Mouse (Mus musculus): ENCODE results near the gene Bend4. TPM values are rescaled to one million over a fixed set of nuclear protein-coding genes. Genes with fewer than 3 reads are reported as not detected.
A peak's percentile ranks its signal among the peaks of the same experiment; 100 is the strongest.

Gene Bend4
- polyA plus RNA-seq (2016; fragmentation: Nextera tagmentation; extraction: Ambion mirVana) = 10.5 and 12.2 TPM in 2 replicates

DNA sequence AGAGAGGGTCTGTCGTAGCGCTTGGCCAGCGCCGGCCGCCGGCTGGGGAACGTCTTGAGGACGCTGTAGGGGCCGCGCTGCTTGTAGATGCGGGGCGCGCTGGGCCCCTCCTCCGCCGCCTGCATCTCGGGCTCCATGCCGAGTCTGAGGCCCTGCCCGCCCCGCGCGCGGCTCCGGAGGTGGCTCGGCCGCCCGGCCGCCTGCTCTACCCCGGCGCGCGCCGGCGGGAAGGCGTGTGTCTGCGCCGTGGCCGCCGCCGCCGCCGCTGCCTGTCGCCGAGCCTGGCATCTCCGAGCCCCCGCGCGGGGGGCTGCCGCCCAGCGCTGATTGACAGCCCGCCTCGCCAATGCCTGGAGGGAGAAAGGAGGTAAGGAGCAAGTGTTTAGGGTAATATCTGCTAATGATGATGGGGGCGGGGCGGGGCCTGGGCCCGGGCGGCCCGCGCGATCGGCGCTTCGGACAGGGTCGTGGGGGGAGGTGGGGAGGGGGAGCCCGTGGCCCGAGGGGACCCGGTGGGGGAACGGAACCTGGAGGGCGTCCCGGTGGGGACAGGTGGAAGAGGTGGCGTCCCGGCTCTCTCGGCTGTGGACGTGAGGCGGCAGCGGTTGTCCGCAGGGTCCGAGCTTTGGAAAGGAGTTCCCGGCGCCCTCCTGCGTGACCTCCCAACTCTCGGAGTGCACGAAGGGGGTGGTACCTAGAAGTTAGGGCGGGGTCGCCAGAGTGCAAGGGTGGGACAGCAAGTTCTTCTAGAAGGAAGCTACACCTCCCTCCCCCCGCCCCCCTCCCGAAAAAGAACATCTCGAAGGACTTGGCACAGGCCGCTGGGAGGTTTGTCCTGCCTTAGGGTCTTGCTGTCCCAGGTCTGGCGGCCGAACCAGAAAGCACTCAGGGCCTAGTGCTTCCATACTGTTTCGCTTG, at the start of gene Bend4:
TSS of gene Bend4 (minus strand) at position 868 of the 918 bp plus-strand sequence.
- peaks cover 26% of the 10 kb centered on the region for H3K4me1 ChIP-seq
- DNase-seq (ENCODE audit: low spot score) = peak; percentile 93
- H3K36me3 ChIP-seq (replicated peaks) = no peaks in the 10 kb centered on the region
- peak within 1 kb of the TSS; percentile 76 for H3K4me3 ChIP-seq
- peak within 1 kb of the TSS; percentile 86 for H3K27ac ChIP-seq (replicated peaks)
- peaks cover 29% of the 10 kb centered on the region for H3K27me3 ChIP-seq (replicated peaks; ENCODE audit: low read depth, poor library complexity, severe bottlenecking)
- H3K9me3 ChIP-seq = no peaks in the 10 kb centered on the region
- under 1% methylated on average over 90 of the region's 90 CpGs for WGBS

DNA sequence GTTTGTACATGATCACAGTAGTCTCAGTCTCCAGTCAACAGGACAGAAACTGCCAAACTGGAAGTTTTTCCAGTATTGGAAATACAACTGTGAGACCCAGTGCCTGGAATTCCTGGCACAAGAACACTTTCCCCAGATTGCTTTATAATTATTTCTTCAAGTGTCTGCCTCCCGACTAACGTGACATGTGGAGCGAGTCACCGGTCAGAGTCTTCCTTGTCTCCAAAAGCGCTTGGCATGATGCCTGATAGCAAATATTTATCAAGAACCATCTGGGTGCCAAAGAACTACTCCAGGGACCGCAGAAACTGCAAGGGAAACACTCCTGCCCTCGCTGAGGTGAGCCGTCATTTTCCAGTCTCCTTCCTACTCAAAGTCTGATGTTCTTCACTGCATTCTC, 45.6 kb upstream of the Bend4 start:
- 83% methylated on average over 8 of the region's 8 CpGs for WGBS
- Histone ChIP-seq H3K9me3 (no peaks in the 10 kb centered on the region), H3K4me1 (no peaks in the 10 kb centered on the region), H3K27ac (replicated peaks) (no peak overlapping the region), H3K4me3 (no peak overlapping the region), H3K36me3 (replicated peaks) (no peaks in the 10 kb centered on the region), H3K27me3 (replicated peaks; ENCODE audit: low read depth, poor library complexity, severe bottlenecking) (no peaks in the 10 kb centered on the region)
- DNase-seq (ENCODE audit: low spot score) = no peak

DNA sequence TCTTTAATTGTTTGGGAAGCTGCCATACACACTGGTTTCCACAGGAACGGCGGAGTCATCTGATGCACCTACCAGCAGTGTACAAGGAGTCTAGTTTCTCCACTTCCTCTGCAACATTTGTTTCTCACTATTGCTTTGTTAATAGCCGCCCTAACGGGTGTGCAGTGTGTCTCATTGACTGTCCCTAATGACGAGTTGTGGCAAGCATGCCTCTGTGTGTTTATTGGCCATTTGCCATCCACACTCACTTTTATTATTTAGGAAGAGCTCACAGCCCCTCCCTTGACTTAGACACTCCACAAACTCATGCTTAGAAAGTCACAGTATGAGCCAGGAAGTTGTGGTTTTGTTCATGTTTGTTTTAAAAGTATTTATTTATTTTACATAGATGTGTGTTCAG, 45.0 kb upstream of the Bend4 start:
- 81% methylated on average over 5 of the region's 5 CpGs for WGBS
- Histone ChIP-seq H3K4me1 (no peaks in the 10 kb centered on the region), H3K4me3 (no peak overlapping the region), H3K27ac (replicated peaks) (no peak overlapping the region), H3K9me3 (no peaks in the 10 kb centered on the region), H3K27me3 (replicated peaks; ENCODE audit: low read depth, poor library complexity, severe bottlenecking) (no peaks in the 10 kb centered on the region), H3K36me3 (replicated peaks) (no peaks in the 10 kb centered on the region)
- DNase-seq (ENCODE audit: low spot score) = no peak

DNA sequence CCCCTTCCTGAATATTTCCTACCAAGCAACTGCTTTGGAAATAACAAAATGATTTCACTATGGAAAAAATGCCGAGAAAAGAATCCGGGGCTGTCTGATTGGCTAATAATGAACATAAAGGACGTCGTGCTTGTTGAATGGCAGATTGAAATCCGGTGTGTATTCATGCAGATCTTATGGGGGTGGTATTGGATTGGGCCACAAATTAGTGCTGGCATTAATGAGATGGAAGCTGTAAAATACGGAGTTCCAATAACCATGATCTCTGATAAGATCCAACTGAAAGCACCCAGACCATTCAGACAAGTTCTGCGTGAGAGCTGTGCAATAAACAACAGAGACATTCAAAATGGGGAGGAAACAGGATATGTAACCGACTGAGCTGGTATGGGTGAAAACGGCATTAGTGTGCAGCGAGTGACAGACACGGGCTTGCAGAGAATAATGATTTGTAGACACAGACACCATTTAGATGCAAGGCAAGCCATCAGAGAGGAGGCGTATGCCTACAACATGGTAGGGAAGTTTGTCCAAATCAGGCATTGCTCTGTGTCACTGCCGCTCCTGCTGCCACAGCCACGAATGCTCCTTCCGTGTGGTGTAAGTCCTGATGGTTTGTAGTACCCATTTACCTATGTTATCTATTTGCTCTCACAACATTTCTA, 38.9 kb upstream of the Bend4 start:
- 86% methylated on average over 15 of the region's 15 CpGs for WGBS
- Histone ChIP-seq H3K27me3 (replicated peaks; ENCODE audit: low read depth, poor library complexity, severe bottlenecking) (no peaks in the 10 kb centered on the region), H3K4me3 (no peak overlapping the region), H3K9me3 (no peaks in the 10 kb centered on the region), H3K27ac (replicated peaks) (no peak overlapping the region), H3K4me1 (no peaks in the 10 kb centered on the region), H3K36me3 (replicated peaks) (no peaks in the 10 kb centered on the region)
- DNase-seq (ENCODE audit: low spot score) = no peak

DNA sequence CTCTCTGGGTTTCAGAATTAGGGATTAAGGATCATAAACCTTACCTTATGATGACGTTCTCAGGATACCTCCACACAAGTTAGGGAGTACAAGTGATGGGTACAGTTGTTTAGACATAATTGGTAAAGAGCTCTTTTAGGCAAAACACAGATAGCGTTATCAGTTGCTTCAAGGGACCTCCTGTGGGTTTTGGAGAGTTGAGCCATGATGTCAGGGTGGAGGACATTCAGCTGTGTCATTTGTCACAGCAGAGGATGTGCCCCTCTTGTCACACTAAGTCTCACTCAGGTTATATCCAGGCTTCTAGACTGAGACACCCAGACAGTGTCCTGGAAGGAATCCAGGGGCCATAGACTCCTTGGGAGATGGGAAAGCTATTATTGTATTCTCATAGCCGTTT, 36.8 kb upstream of the Bend4 start:
- H3K36me3 ChIP-seq (replicated peaks) = no peaks in the 10 kb centered on the region

DNA sequence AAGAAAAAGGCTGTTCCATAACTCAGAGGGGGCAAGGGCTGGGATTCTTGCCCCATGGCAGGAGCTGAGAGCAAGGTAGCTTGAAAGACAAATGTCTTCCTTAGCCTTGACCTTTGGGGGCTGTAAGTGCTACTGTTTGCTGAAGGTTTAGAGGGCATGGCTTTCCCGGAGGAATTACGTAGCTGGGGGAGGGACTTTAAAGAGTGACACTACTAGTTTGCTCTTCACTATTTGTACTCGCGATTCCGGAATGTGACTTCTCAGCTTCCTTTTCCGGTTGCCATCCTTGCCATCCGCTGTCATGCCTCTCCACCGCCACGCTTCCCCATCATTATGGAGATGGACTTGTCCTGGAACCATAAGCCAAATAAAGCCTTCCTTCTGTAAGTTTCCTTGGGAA, 35.5 kb upstream of the Bend4 start:
- Histone ChIP-seq H3K4me3 (no peak overlapping the region), H3K27ac (replicated peaks) (no peak overlapping the region), H3K4me1 (no peaks in the 10 kb centered on the region), H3K9me3 (no peaks in the 10 kb centered on the region), H3K36me3 (replicated peaks) (no peaks in the 10 kb centered on the region), H3K27me3 (replicated peaks; ENCODE audit: low read depth, poor library complexity, severe bottlenecking) (no peaks in the 10 kb centered on the region)
- WGBS = 94% methylated on average over 9 of the region's 9 CpGs
- no peak for DNase-seq (ENCODE audit: low spot score)

More for the DNA sequence above, 36.8 kb upstream of the Bend4 start:
- Histone ChIP-seq H3K4me1 (no peaks in the 10 kb centered on the region), H3K9me3 (no peaks in the 10 kb centered on the region), H3K4me3 (no peak overlapping the region), H3K27ac (replicated peaks) (no peak overlapping the region), H3K27me3 (replicated peaks; ENCODE audit: low read depth, poor library complexity, severe bottlenecking) (no peaks in the 10 kb centered on the region)
- WGBS = 81% methylated on average over 3 of the region's 3 CpGs
- no peak for DNase-seq (ENCODE audit: low spot score)

DNA sequence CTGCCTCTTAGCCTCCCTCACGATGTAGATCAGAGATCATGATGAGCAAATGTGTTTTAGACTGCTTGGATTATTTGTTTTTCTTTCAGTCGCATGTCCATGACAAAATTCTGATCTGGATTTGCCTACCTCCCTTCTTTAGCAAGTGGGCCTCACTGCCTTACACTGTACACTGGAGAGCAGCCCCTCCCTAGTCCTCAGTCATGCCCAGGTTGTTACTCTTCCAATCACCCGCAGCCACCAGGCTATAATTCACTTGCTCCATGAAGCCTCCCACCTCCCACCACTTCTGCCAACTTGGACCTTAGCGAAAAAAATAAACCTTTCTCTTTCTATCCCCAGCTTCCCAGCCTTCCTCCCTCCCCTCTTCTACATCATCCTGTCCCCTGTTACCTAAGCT, 34.2 kb upstream of the Bend4 start:
- Histone ChIP-seq H3K27ac (replicated peaks) (no peak overlapping the region), H3K27me3 (replicated peaks; ENCODE audit: low read depth, poor library complexity, severe bottlenecking) (no peaks in the 10 kb centered on the region), H3K4me3 (no peak overlapping the region), H3K4me1 (no peaks in the 10 kb centered on the region), H3K9me3 (no peaks in the 10 kb centered on the region), H3K36me3 (replicated peaks) (no peaks in the 10 kb centered on the region)
- WGBS = 86% methylated on average over 4 of the region's 4 CpGs
- DNase-seq (ENCODE audit: low spot score) = no peak

DNA sequence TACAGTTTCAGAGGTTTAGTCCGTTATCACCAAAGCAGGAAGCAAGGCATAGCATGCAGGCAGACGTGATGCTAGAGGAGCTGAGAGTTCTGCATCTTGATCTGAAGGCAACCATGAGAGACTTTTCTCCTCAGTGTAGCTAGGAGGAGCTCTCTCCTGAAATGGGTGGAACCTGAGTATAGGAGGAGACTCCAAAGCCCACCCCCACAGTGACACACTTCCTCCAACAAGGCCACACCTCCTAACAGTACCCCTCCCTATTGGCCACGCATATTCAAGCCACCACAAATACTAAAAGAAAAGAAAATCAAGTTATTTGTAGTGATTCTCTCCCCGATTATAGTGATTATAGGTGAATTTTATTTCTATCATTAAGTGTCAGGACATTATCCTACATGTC, 28.7 kb upstream of the Bend4 start:
- no peak for DNase-seq (ENCODE audit: low spot score)
- Histone ChIP-seq H3K27ac (replicated peaks) (no peak overlapping the region), H3K36me3 (replicated peaks) (no peaks in the 10 kb centered on the region), H3K9me3 (no peaks in the 10 kb centered on the region), H3K4me1 (no peaks in the 10 kb centered on the region), H3K27me3 (replicated peaks; ENCODE audit: low read depth, poor library complexity, severe bottlenecking) (no peaks in the 10 kb centered on the region), H3K4me3 (no peak overlapping the region)
- WGBS = 85% methylated on average over 4 of the region's 4 CpGs

DNA sequence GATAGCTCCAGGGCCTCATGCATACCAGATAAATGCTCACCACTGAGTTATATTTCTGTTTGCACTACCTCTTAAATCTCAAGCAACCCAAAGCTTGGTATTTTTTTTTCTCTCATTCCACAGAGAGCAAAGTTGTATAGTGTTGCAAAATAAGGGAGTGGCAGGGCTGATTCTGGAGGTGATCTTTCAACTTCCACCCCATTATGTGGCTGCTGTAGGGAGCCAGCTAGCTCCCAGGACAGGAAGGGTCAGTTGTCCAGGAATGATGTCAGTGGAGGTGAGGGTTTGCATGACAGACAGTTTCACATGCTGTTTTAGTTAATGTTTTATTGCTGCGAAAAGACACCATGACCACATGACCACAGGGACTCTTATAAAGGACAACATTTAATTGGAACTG, 26.2 kb upstream of the Bend4 start:
- Histone ChIP-seq H3K4me1 (peaks cover 4% of the 10 kb centered on the region; the same call in 1 of the 2 replicates), H3K9me3 (no peaks in the 10 kb centered on the region), H3K27ac (replicated peaks) (no peak overlapping the region), H3K36me3 (replicated peaks) (no peaks in the 10 kb centered on the region), H3K27me3 (replicated peaks; ENCODE audit: low read depth, poor library complexity, severe bottlenecking) (no peaks in the 10 kb centered on the region), H3K4me3 (no peak overlapping the region)
- no peak for DNase-seq (ENCODE audit: low spot score)
- 88% methylated on average over 1 of the region's 1 CpGs for WGBS

DNA sequence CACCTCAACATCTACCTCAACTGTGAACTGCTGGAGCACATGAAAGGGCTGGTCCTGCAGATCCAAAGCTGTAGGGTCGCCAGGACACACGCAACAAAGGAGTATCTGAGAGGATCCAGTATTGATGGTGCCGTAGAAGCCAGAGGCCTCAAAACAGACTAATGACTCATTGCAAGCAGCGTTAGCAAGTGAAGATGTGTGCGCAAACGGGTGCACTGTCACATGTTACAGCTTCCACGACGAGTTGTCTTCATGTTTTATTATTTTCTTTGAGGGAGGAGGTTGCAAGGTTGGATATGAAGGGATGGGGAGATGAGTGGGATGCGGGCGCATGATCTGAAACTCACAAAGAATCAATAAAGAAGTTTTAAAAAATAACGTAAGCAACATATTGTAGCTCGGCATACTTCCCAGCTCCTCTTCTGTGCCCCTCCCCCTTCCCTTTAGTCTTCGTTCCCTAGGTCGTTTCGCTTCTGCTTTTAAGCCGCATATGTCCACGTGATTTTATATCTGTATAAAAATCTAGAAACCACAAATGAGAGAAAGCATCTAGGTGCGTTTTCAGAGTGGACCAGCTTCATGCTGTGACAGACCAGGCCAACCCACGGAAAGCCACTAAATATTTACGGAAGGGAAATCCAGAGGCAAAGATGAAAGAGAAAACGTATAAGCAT, 22.0 kb upstream of the Bend4 start:
- DNase-seq (ENCODE audit: low spot score) = no peak
- H3K36me3 ChIP-seq (replicated peaks) = no peaks in the 10 kb centered on the region

DNA sequence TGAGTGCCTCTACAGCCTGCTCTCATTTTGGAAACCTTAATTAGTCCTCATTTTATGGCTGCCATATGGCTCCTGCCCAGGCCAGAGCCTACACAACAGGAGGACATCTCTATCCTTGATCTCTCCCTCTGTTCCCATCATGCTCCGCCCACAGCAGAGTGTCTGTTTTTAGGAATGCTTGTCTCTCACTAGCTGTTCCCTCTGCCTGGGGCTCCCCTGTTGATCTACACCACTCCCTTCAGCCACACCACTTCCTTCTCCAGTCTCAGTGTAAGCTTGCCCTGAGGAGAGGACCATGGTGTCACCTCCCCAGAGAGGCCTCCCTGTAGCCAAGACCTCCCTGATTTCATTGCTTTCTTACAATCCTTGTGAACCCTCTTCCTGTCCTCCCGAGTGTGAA, 18.4 kb upstream of the Bend4 start:
- DNase-seq (ENCODE audit: low spot score) = no peak
- 58% methylated on average over 2 of the region's 2 CpGs for WGBS
- H3K4me3 ChIP-seq = no peak overlapping the region
- H3K36me3 ChIP-seq (replicated peaks) = no peaks in the 10 kb centered on the region
- H3K27me3 ChIP-seq (replicated peaks; ENCODE audit: low read depth, poor library complexity, severe bottlenecking) = 0 out of 2 replicates have a peak, but pooled peaks cover 3% of the 10 kb centered on the region
- H3K9me3 ChIP-seq = no peaks in the 10 kb centered on the region
- no peak overlapping the region for H3K27ac ChIP-seq (replicated peaks)
- peaks cover 33% of the 10 kb centered on the region for H3K4me1 ChIP-seq

More for the DNA sequence above, 22.0 kb upstream of the Bend4 start:
- 88% methylated on average over 21 of the region's 21 CpGs for WGBS
- H3K27ac ChIP-seq (replicated peaks) = no peak overlapping the region
- H3K9me3 ChIP-seq = no peaks in the 10 kb centered on the region
- H3K27me3 ChIP-seq (replicated peaks; ENCODE audit: low read depth, poor library complexity, severe bottlenecking) = no peaks in the 10 kb centered on the region
- H3K4me3 ChIP-seq = no peak overlapping the region
- peaks cover 10% of the 10 kb centered on the region for H3K4me1 ChIP-seq

DNA sequence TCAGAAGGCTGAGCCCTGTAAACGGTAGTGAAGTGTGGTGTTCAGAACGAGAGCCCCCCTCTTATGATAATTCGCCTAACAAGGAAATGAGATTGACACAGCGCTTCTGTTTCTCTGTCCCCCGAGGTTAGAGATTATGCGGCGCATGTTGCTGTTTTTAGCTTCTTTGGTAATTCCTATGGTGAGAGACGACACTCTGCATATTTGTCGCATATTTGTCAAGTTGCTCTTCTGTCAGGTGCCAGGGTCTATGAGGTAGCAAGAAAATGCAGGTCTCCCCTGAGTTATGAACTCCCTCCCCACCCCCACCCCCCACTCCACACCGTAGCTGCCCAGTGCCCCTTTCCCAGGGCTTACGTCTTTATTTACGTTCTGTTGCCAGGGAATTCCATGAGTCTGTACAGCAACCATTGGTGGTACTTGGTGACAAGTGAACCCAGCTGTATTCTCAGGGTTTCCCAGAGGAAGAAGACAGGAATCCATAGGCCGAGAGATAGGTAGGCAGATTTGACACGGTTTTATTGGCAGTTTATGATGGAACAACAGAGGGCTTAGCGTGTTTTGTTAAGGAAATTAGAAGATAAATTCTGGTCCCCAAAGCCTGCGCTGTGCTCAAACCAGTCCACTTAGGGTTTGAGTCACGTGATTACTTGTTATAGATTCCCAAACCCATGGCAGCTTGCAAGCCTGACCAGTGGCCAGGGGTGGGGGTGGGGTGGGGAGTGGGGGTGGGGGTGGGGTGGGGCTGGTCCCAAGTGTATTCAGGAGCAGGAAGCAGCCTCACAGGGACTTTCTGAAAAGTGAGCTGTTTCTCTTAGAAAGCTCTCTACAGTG, 16.3 kb upstream of the Bend4 start:
- Histone ChIP-seq H3K9me3 (no peaks in the 10 kb centered on the region), H3K4me3 (no peak overlapping the region), H3K4me1 (peaks cover 29% of the 10 kb centered on the region), H3K27me3 (replicated peaks; ENCODE audit: low read depth, poor library complexity, severe bottlenecking) (0 out of 2 replicates have a peak, but pooled peaks cover 3% of the 10 kb centered on the region), H3K36me3 (replicated peaks) (no peaks in the 10 kb centered on the region), H3K27ac (replicated peaks) (no peak overlapping the region)
- 29% methylated on average over 17 of the region's 17 CpGs for WGBS
- peak; percentile 30 for DNase-seq (ENCODE audit: low spot score)

All from embryonic facial prominence, embryonic 10.5 days (tissue).